In genomic region chr4:104206639-104207038, GRCm38 (mm10) we compare ENCODE assay signal across 21 mouse cellular contexts.
DNase-seq lines count a peak whose midpoint lies in the region; ATAC-seq and TF ChIP-seq lines count a peak whose summit lies in the region.
"Had no signal": no experiment of that assay in that cellular context is flagged by ENCODE, and none has a peak within 500 bp of the region (broad histone marks: within the 10 kb centered on the region; RNA-seq: fewer than 3 reads in every experiment).

No protein-coding gene starts in this region.

- H3K9ac ChIP-seq in forebrain, embryonic 14.5 days (ENCODE audit: low read length) = no peak overlapping the region
- H3K9ac ChIP-seq in forebrain, embryonic 12.5 days = no peak overlapping the region
- H3K9ac ChIP-seq in lung, postnatal 0 days (replicated peaks; ENCODE audit: low read depth) = no peak overlapping the region
- no peak overlapping the region for H3K9ac ChIP-seq in neural tube, embryonic 15.5 days (replicated peaks)
- H3K9ac ChIP-seq: embryonic facial prominence, embryonic 13.5 days; heart, embryonic 12.5 days; hindbrain, embryonic 15.5 days had no signal

- TF ChIP-seq EP300 in lung, postnatal 0 days (IDR thresholded peaks at IDR 0.05) = no peak

- no peak overlapping the region for H3K27ac ChIP-seq in forebrain, embryonic 14.5 days (ENCODE audit: low read depth, low read length)
- no peak overlapping the region for H3K27ac ChIP-seq in forebrain, embryonic 12.5 days
- no peak overlapping the region for H3K27ac ChIP-seq in lung, postnatal 0 days (ENCODE audit: low read length)
- H3K27ac ChIP-seq in neural tube, embryonic 15.5 days (replicated peaks) = no peak overlapping the region
- H3K27ac ChIP-seq: embryonic facial prominence, embryonic 13.5 days; gastrocnemius, adult 2 months; heart, adult 2 months; hindbrain, embryonic 15.5 days had no signal

- WGBS in forebrain, embryonic 14.5 days = 70% methylated on average over 5 of the region's 5 CpGs
- 66% methylated on average over 5 of the region's 5 CpGs for WGBS in forebrain, embryonic 12.5 days
- WGBS in lung, postnatal 0 days = 49% methylated on average over 5 of the region's 5 CpGs
- WGBS in lung, adult 2 months = 70% methylated on average over 5 of the region's 5 CpGs
- WGBS in neural tube, embryonic 15.5 days = 75% methylated on average over 5 of the region's 5 CpGs

- no peak for TF ChIP-seq POLR2A in lung, adult 2 months (IDR thresholded peaks at IDR 0.05; ENCODE audit: borderline replicate concordance, extremely low read depth, low read depth, low read length)

- no peaks in the 10 kb centered on the region for H3K9me3 ChIP-seq in forebrain, embryonic 14.5 days (replicated peaks; ENCODE audit: control insufficient read depth, low read length)
- no peaks in the 10 kb centered on the region for H3K9me3 ChIP-seq in forebrain, embryonic 12.5 days
- H3K9me3 ChIP-seq in lung, postnatal 0 days (ENCODE audit: low read length) = no peaks in the 10 kb centered on the region
- no peaks in the 10 kb centered on the region for H3K9me3 ChIP-seq in neural tube, embryonic 15.5 days (replicated peaks)
- H3K9me3 ChIP-seq: embryonic facial prominence, embryonic 13.5 days; hindbrain, embryonic 15.5 days had no signal

- TF ChIP-seq CTCF in lung, postnatal 0 days (IDR thresholded peaks at IDR 0.05) = no peak
- TF ChIP-seq CTCF in lung, adult 2 months (IDR thresholded peaks at IDR 0.05; ENCODE audit: insufficient read depth, low read length) = no peak

- H3K4me3 ChIP-seq in forebrain, embryonic 14.5 days (ENCODE audit: low read depth, low read length) = no peak overlapping the region
- H3K4me3 ChIP-seq in forebrain, embryonic 12.5 days (replicated peaks) = no peak overlapping the region
- H3K4me3 ChIP-seq in lung, postnatal 0 days (ENCODE audit: low read depth, low read length) = no peak overlapping the region
- H3K4me3 ChIP-seq in lung, adult 2 months (replicated peaks; ENCODE audit: extremely low read depth, low read depth, low read length) = no peak overlapping the region
- H3K4me3 ChIP-seq in neural tube, embryonic 15.5 days (replicated peaks) = no peak overlapping the region
- H3K4me3 ChIP-seq: embryonic facial prominence, embryonic 13.5 days; gastrocnemius, adult 2 months; heart, adult 2 months; heart, embryonic 12.5 days; hindbrain, embryonic 15.5 days had no signal

- H3K36me3 ChIP-seq in forebrain, embryonic 14.5 days (ENCODE audit: control insufficient read depth, insufficient read depth, low read length) = no peaks in the 10 kb centered on the region
- H3K36me3 ChIP-seq in forebrain, embryonic 12.5 days (replicated peaks) = no peaks in the 10 kb centered on the region
- no peaks in the 10 kb centered on the region for H3K36me3 ChIP-seq in lung, postnatal 0 days (ENCODE audit: insufficient read depth, low read length)
- no peaks in the 10 kb centered on the region for H3K36me3 ChIP-seq in neural tube, embryonic 15.5 days
- H3K36me3 ChIP-seq: embryonic facial prominence, embryonic 13.5 days; heart, embryonic 12.5 days; hindbrain, embryonic 15.5 days had no signal

- H3K27me3 ChIP-seq in forebrain, embryonic 14.5 days (replicated peaks; ENCODE audit: control insufficient read depth, insufficient read depth, low read length) = no peaks in the 10 kb centered on the region
- no peaks in the 10 kb centered on the region for H3K27me3 ChIP-seq in forebrain, embryonic 12.5 days
- H3K27me3 ChIP-seq in lung, postnatal 0 days (replicated peaks; ENCODE audit: insufficient read depth, low read length) = no peaks in the 10 kb centered on the region
- no peaks in the 10 kb centered on the region for H3K27me3 ChIP-seq in neural tube, embryonic 15.5 days (replicated peaks)
- H3K27me3 ChIP-seq: embryonic facial prominence, embryonic 13.5 days; heart, embryonic 12.5 days; hindbrain, embryonic 15.5 days had no signal

- H3K4me2 ChIP-seq in forebrain, embryonic 14.5 days (ENCODE audit: low read length) = no peak overlapping the region
- H3K4me2 ChIP-seq in forebrain, embryonic 12.5 days = no peak overlapping the region
- no peak overlapping the region for H3K4me2 ChIP-seq in lung, postnatal 0 days (replicated peaks; ENCODE audit: low read depth, low read length)
- no peak overlapping the region for H3K4me2 ChIP-seq in neural tube, embryonic 15.5 days
- H3K4me2 ChIP-seq: embryonic facial prominence, embryonic 13.5 days; heart, embryonic 12.5 days; hindbrain, embryonic 15.5 days had no signal

- no peak for ATAC-seq in forebrain, embryonic 14.5 days
- ATAC-seq in forebrain, embryonic 12.5 days (ENCODE audit: low FRiP score) = no peak
- ATAC-seq in lung, postnatal 0 days = no peak
- no peak for ATAC-seq in neural tube, embryonic 15.5 days (ENCODE audit: low FRiP score)
- ATAC-seq: forebrain, embryonic 16.5 days; intestine, embryonic 16.5 days had no signal

- peaks cover 7% of the 10 kb centered on the region for H3K4me1 ChIP-seq in forebrain, embryonic 14.5 days (ENCODE audit: control insufficient read depth, insufficient read depth, low read length)
- H3K4me1 ChIP-seq in forebrain, embryonic 12.5 days = peaks cover 7% of the 10 kb centered on the region
- no peaks in the 10 kb centered on the region for H3K4me1 ChIP-seq in lung, postnatal 0 days (ENCODE audit: insufficient read depth, low read depth, low read length)
- no peaks in the 10 kb centered on the region for H3K4me1 ChIP-seq in lung, adult 2 months (ENCODE audit: control insufficient read depth, insufficient read depth, low read length)
- H3K4me1 ChIP-seq in neural tube, embryonic 15.5 days = no peaks in the 10 kb centered on the region
- H3K4me1 ChIP-seq: heart, embryonic 12.5 days had no signal

- DNase-seq in forebrain, embryonic 14.5 days (ENCODE audit: low spot score) = peak; percentile 36
- DNase-seq in layer of hippocampus, adult 11-12 months (ENCODE audit: low spot score) = peak; percentile 26
- no peak for DNase-seq in layer of hippocampus, postnatal 10 days (ENCODE audit: low spot score in 2 of 2)
- peak; percentile 54 for DNase-seq in lung, postnatal 0 days (ENCODE audit: low spot score)
- DNase-seq in lung, adult 2 months = no peak
- DNase-seq in gonadal fat pad, adult 2 months (ENCODE audit: low read depth) = peak; percentile 38
- DNase-seq: adrenal gland, postnatal 25 days; cerebellum, adult 11 months; cerebellum, adult 8-10 months; cerebellum, postnatal 14 days; gastrocnemius, adult 2 months; gastrocnemius, postnatal 25 days; heart, adult 2 months; heart, postnatal 36 days had no signal

Comparison
In these comparisons a context has a peak if more than half of its experiments do, and no peak if none do; other contexts are left out.
1. DNase-seq: peak in forebrain, embryonic 14.5 days (single experiment), layer of hippocampus, adult 11-12 months (single experiment), lung, postnatal 0 days (single experiment) and gonadal fat pad, adult 2 months (single experiment); none in layer of hippocampus, postnatal 10 days (0 of 2) and lung, adult 2 months (single experiment).